Mouse (Mus musculus) embryonic fibroblast, embryonic 13.5 days (primary cell): Measurements from ENCODE around the gene Gm20738. TPM values are rescaled to one million over a fixed set of nuclear protein-coding genes. Genes with fewer than 3 reads are reported as not detected.
"Not testable (repeated sequence)": the region's sequence is repeated elsewhere in the genome, so short reads cannot be mapped to it uniquely, and the experiment has no call there.

Source experiments
- H3K27ac ChIP-seq: 2 replicates; pipeline ENCODE4 v1.5.1; 2012; ENCODE audit warnings: low read length, control low read depth, inconsistent platforms; ENCODE audit not compliant: insufficient read depth
- H3K4me1 ChIP-seq: 2 replicates; pipeline ENCODE4 v1.6.1; 2011; ENCODE audit warnings: low read length; ENCODE audit not compliant: control insufficient read depth, insufficient read depth
- H3K4me3 ChIP-seq: 2 replicates; pipeline ENCODE4 v1.5.1; 2011; ENCODE audit warnings: mild to moderate bottlenecking, control low read depth, low read length; ENCODE audit not compliant: insufficient read depth
- polyA plus RNA-seq: library from polyadenylated mRNA; stranded (reverse); fragments of >200 nt; gene quantifications from 2 replicates; pipeline ENCODE4 v1.2.4, GENCODE M21; 2011; ENCODE audit warnings: low read depth; ENCODE audit not compliant: missing spikeins, insufficient read length

Gm20738 gene
- not detected in 2 replicates for polyA plus RNA-seq

- not testable (repeated sequence) for H3K4me3 ChIP-seq, H3K27ac ChIP-seq, H3K4me1 ChIP-seq
Measured at GRCm38 (mm10) chrY:37957511-37957910, at the start of gene Gm20738. TSS of gene Gm20738 (plus strand) at chrY:37957811.
